Mouse (Mus musculus) layer of hippocampus, postnatal 36 days (tissue): ENCODE results near the gene Gimap7. TPM values are rescaled to one million over a fixed set of nuclear protein-coding genes. Genes with fewer than 3 reads are reported as not detected.

Experiments used
- DNase-seq, 2 experiments: peaks; one replicate each; pipeline ENCODE4 v3.0.0; 2022
- total RNA-seq, 2 experiments: library from RNA; stranded (reverse); gene quantifications; 2 replicates each; pipeline ENCODE4 v1.2.3; 2021

Gene Gimap7
- total RNA-seq, 2 experiments from 2014 or later: not detected

DNA sequence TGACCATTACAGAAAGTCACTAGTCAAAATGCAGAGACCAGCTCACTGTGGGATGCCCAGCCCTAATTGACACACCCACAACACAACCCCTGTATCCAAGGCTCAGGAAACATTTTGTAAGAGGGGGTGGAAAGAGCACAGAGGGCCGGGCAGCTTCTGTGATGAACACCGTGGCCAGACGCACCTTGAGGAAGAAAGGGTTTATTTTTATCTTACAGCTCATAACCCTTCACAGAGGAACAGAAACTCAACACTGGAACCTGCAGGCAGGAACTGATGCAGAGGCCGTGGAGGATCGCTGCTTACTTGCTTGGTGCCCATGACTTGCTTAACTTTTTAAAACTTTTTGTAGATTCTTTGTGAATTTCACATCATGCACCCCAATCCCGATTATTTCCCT, 25.5 kb upstream of the Gimap7 start:
- no peak for DNase-seq

DNA sequence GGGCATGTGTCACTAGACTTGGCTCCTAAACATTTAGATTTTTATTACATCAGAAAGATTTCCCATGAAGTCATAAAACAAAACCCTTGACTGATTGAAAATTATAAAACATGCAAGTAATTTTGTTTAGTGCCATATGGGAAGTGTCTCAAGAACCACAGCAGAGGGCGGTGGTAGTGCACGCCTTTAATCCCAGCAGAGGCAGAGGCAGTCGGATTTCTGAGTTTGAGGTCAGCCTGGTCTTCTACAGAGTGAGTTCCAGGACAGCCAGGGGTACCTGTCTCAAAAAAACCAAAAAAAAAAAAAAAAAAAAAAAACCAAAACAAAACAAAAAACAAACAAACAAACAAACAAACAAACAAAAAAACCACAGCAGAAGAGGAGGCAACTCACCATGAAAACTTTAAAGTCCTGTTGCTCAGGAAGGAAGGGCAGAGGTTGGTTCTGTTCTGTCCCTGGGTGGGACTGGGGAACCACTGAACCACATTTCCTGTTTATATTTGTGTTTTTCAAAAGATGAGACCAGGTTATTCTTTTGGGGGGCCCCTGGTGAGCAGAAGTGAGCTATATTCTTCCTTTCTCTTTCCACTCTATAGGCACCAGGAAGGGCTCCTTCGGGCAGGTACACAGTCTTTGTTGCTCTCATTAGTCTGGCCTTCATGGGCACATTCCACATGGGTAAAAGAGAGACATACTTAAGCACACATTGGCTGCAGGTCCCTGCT, 21.4 kb upstream of the Gimap7 start:
- DNase-seq: no peak

DNA sequence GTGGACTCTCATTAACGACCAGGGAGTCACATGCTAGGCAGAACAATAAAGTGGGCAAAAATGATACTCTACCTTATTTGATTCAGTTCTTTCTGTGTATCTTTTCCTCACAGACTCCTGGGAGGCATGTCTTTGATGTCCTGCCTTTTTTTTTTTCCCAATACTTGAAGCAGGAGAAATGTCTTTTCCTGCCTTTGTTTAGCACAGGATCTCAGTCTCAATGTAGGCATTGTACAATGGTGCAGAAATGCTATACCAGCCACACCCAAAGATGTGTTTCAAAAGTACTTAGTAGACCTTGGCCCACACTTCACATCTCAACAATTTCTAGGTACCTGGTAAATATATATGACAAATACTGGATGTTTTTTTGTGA, 20.9 kb upstream of the Gimap7 start:
- DNase-seq: no peak

DNA sequence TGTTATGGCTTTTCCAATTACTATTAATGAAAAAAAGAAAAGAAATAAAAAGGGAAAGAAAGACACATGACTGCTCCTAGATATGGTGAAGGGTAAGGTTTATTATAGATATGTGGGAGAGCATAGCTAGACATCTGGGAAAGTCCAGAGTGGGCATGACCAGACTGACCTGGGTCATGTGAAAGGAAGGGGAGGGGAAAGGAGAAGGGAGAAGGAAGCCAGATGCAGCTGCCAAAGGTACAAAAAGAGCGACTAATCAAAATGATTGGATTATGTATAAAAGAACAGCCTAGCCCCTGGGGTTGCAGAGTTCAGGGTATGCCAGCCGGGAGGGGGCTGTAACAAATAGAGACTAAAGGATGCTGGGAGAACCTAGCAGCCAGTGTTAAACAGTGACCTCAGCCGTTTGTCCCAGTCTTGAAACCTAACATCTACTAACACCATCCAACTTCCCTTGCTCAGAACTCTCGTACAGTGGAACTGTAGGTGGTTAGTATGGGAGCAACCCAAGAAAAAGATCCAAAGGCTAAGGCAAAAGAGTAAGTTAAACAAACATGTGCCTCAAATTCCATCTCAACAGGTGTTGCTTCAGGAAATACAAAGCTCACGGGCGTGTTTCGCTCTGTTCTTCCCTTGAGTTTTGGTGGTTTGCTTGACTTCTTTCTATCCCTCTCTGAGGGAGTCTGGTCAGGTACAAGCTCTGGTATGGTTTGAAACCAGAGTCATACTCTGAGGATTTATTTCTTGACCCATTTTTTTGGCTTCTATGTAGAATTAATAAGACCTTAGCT, 20.2 kb upstream of the Gimap7 start:
- DNase-seq: no peak

DNA sequence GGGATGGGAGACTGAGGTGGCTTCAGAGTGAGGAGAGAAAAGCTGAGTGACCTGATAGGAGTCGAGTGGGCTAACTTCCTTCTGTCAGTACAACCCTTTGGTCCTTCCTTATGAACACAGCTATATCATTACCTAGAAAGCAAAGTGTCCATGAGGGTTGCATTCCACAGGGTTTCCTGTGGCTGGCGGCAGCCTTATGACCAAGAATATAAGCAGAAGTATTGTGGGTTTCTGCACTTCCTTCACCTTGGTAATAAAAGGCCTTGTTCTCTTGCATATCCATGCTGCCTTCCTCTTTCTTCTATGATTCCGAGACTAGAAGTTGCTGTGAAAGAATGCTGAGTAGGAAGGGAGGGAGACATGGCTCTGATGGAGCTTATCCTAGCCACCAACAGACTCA, 19.5 kb upstream of the Gimap7 start:
- DNase-seq: no peak

DNA sequence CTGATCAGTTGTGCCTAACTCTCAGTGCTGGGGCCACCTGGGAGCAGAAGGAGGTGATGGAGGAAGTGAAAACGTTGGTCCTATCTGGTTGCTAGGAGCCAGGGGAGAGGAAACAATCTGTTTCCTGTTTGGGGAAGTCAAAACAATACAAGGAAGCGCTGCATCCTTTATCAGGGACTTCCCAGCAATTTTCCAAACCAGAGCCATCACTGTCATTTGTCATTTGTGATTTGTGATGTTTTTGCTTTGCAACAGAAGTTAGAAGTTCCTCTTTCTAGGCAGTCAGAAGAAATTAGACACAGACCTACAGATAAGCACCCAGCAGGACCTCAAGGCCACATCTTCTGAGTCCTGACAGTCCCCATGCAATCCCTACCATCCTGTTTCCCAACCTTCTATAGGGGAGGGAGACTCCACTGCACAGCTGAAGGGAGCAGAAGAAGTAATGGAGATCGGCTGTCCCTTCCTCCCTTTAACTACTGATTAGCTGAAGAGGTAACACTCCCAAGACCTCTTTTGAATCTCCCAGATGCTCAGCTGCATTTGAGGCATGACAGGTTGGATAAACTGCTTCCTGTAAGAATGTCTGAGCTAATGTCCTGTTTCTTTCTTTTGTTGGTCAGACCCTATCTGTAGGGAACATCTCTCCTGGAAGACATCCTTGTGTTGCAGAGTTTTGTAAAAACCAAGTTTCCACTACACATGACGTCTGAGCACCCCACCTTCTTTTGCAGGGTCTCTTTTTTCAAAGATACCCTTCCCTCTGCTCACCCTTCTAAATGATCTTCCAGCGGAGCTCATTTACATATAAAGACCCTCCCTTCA, 18.0 kb upstream of the Gimap7 start:
- no peak for DNase-seq

DNA sequence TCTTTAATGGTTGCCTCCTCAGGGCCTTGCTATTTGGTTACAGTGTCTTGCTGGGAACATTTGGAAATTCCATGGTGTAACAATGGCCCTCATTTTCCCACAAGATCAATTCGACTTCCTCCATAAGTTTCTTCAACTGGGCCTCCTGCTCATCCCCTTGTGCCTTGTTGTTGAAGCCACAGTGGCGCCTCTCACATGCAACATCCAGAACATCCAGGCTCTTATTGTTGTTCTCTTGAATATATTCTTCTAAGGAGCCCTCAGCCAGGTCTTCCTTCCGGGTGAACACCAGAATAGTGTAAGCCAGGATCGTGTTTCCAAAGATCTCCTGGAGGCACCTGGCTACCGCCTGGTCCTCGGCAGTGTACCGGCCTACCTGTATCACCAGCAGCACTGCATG, 16.3 kb upstream of the Gimap7 start:
- DNase-seq: no peak

DNA sequence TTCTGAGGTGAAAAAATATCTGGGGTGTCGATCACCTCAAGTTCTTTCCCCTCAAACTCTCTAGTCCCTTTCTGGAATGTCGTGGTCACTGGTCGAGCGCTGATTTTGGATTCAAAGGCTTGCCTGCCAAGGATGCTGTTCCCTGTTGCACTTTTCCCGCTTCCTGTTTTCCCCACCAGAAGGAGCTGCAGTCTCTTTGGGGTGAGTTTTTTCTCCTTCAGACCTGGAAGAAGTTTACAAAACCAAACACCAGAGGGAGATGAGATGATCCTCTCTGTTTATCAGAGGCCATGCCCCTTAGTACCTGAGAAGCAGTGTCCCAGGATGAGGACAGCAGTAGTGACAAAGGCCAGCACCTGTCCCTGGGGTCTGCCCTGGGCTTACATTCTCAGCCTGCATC, 15.8 kb upstream of the Gimap7 start:
- no peak for DNase-seq

DNA sequence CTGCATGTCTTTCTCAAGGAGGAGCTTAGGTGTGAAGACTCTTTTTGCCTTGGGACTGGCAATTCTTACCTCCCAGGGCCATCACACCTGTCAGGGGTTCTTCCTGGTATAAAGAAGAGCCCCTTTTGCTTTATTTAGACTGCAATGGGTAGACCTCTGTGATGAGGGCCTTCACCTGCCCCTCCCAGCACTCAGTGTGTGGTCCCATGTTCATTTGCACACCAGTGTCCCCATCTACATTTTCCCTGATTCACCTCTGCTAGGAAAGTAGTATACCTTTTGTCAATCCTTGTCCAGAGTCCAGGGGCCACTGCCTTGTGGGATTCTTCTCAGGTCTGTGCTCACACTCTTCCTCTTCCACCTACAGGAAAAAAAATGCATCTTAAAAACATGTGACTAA, 14.3 kb upstream of the Gimap7 start:
- no peak for DNase-seq

DNA sequence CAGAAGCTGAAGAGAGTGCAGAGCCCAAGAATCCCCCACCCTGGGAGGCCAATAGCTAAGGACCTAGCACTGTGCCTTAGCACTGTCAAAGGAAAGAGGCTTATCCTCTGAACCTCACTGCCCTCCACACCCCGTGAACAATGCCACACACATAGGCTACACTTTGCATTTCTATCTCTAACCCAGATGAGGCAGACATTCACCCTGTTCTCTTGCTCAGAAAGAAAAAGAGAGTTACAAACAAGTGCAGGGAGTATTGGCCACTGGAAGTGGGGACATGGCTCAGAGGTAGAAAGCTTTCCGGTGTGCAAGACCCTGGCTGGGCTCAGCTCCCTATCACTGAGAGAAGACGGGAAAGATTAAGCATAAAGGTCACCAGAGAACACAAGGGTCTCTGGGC, 12.3 kb upstream of the Gimap7 start:
- no peak for DNase-seq

DNA sequence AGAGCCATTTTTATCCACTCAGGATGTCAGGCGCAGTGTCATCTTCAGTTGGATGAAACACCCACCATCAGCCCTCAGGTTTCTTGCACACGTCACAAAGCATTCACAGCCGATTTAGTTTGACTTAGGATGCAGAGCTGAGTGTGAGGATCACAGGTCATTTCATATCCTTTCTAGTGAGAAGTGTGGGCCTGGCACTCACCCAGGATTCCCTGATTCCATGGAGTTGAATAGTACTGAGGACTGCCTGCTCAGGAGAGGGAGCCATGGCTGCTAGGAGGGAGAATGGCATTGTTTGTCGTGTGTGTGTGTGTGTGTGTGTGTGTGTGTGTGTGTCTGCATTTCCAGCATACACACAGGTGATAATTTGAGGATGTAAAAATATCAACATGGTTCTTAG, 1.9 kb downstream of the Gimap7 start:
- no peak for DNase-seq

DNA sequence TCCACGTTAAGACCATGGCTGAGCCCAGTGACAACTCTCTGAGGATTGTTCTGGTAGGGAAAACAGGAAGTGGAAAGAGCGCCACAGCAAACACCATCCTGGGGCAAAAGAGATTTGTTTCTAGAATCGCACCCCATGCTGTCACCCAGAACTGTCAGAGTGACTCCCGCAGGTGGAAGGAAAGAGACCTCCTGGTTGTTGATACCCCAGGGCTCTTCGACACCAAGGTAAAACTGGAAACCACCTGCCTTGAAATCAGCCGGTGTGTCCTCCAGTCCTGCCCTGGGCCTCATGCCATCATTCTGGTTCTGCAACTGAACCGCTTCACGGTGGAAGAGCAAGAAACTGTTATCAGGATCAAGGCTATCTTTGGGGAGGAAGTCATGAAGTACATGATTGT, 5.0 kb downstream of the Gimap7 start:
- DNase-seq: no peak

DNA sequence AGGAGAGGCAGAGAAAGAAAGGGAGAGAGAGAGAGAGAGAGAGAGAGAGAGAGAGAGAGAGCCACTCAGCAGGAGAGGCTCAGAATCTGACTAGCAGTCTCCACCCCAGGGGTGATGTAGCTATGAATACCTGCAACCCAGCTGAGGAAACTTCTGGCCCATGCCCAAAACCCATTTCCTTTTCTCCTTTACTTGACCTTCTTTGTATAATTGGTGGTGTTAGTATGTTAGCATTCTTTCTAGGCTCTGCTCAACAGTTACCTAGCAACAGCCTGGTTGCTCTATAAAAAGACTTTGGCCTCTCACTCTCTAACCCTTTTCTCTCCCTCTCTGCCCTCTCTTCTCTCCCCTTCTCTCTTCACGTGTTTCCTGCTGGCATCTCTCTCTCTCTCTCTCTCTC, 7.1 kb downstream of the Gimap7 start:
- DNase-seq: peak; percentile 2 to 7

DNA sequence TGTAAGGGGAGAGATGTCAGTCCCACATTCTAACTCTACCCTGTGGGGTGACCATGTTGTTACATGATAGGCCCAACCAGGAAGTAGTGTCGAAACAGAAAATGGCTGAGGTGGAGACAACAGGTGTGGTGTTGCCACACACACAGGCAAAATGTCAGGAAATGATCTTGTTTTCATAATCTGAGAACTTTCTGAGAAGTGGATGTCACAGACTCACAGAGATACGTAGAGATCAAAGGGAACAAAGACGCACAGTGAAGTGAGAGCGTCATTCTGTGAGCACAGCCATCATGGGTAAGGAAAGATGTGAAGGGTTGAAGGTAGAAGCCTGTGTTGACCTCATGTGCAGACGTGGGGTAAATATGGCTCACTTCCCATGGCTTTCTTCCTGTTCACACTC, 9.3 kb downstream of the Gimap7 start:
- no peak for DNase-seq

DNA sequence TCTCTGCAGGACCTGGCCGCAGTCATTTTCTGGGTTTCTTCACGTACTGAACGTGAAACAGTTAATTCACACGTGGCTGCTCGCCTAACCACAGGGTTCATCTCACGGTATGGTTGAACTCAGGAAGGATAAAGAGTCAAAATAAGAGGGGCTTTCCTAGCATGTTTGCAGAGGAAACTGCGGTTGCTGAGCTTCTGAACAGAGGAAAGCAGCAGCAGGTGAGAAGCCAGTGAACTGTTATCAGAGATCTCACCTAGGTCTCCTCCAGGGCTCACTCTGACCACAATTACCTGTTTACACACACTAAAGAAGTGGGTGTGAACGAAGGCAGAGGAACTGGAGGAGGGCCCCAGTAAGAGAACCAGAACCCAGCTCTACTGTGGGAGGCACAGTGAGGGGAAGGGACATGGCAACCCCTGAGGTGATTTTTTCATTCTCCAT, 14.5 kb downstream of the Gimap7 start:
- no peak for DNase-seq

DNA sequence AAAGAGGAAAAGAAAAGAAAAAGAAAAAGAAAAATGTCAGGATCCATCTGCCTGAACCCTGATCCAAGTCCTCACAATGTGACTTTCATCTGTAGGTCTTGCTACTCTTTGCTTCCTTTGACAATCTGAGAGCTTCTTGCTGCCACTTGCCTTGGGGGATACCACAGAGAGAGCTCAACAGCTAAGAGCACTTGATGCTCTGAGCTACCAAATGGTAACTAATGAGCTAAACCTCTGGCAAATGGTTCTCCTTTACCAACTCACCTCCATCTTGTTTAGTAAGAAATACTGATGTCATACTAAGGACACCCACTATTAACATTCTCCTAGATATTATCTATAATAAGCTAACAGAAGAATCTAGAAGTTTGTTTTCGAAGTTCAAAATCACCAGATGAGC, 15.2 kb downstream of the Gimap7 start:
- DNase-seq: no peak

DNA sequence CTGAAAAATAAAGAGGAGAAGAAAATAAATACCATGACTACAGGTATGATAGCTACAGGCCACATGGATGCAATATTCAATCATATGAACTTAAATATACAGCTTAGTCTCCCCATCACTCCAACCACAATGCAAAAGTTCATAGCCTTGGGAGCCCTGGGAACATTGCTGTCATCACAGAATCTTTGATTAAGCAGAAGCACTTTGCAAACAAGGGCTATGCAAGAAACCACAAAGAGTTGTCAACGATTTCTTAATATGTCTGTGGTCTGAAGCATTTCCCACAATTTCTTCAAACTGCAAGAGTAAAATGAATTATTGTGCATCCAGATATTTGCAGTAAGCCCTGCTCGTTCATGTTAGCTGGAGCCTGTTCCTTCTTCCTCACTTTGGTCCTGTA, 18.6 kb downstream of the Gimap7 start:
- no peak for DNase-seq

DNA sequence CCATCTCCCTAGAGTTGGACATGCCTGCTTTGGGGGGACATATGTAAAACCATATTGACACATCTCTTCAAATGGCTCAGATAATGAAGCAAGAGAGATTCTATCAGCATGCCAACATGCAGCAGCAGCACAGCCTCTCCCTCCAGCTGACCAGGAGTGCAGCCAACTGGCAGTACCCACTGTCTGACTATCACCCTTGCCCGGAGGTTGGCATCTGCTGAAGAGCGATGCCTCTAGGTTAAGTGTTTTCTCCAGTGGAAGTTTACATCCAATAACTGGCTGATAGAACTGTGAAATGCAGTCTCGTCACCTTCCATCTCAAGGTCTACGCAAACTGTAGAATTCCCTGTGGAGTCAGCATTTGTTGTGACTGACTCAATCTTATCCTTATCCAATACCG, 19.3 kb downstream of the Gimap7 start:
- DNase-seq: no peak

DNA sequence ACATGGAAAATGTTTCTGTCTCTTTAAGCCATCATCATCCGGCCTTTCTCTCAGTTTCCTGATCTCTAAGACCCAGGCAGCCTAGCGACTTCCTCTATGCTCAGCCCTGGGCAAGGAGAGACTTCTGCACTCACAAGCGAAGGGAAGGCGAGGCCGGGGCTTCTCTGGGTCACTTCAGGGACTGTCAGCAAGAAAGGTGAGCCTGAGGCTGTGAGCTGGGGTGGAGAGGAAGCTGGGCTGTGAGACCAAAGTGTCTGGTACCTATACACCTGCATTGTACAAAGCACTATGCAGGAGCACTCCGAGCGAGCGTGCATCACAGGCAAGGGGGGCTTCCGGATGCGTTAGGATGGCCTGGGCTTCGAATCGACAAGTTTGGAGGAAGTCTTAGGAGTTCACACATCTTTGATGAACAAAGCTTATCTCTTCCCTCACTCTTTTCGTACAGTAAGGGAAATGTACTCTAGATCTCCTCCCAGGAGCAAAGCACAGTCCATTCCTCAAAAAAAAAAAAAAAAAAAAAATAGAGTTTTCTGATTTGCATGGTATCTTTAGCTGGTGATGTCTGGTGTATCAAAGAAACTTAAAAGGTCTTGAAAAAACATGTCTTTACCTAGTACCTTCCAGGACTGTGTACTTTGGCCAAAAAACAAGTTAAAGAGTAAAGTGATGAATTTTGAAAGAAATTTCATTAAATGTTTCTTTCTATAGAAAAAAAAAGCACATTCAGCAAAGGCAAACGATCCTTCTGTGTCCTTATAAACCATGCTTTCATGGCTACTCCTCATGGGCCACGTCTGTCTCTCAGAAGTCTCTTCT, 20.7 kb downstream of the Gimap7 start, which contains the start of gene Gimap1:
Gene Gimap1, plus strand, starts transcription at position 94 of the 819 bp plus-strand sequence.
- no peak for DNase-seq

DNA sequence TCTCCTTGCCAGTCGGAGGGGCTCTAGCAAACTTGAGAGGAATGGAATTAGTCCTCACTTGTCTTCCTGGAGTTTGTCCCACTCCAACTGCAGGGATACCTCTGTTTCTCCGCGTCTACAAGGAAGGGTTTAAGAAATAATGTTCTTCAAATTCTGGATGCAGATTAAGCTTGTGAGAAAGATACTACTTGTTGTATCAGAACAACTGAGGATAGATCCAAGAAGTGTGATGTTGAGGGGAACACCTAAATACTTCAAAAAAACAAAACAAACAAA, 21.3 kb downstream of the Gimap7 start:
- DNase-seq: no peak

DNA sequence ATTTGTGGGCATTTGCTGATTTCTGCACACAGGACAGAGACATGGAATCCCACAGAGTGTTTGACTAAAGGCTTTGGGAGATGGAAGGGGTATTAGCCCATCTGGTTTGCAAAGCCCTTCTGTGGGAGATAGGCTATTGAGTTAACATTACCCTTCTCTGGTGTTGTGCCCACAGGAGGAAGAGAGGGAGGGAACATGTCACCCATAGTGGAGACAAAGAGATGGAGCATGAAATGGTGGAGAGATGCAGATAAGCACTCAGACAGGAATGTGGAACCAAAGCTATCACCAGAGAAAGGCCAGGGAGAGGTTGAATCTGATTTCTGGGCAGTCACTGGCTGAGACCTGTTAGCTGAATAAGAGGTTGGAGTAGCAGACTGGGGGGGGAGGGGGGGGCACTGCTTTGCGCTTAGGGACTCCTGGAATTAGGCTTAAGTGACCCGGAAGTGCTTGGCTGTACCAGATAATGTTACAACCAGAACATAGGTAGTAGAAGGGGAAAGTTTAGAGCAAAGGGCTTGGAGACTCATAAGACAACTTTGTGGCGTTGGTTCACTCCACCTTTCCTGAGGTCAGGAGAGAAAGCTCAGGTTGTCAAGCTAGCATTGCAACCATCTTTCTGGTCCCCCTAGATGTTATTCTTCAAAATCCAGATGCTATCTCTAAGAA, 22.2 kb downstream of the Gimap7 start:
- no peak for DNase-seq

DNA sequence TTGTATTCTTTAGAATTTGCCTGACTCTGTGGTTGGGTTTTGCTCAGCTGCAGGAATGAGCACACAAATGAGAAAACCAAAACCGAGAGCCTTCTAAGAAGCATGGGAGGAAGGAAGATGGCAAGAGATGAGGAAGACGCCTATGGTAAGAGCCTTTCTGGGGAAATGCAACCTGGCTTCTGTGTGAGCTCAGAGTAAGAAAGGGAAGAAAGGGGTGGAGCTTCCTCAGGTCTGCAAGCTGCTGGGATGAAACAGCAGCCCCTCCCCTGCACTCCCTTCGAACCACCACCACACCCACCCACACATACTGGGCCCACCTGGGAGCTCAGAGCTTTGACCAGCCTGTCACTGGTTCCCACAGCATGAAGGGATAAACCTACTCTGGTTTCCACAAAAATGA, 22.9 kb downstream of the Gimap7 start:
- DNase-seq: no peak
